Mouse (Mus musculus) heart, postnatal 0 days (tissue): ENCODE measurements around the gene Hadh.

ENCODE experiments used
- CTCF ChIP-seq: IDR thresholded peaks from 2 replicates; pipeline ENCODE4 v1.5.1; 2016; ENCODE audit warnings: antibody characterized with exemption, control low read depth, low read depth
- EP300 ChIP-seq: IDR thresholded peaks from 2 replicates; pipeline ENCODE4 v1.6.1; 2016; ENCODE audit warnings: antibody characterized with exemption, low read depth

DNA sequence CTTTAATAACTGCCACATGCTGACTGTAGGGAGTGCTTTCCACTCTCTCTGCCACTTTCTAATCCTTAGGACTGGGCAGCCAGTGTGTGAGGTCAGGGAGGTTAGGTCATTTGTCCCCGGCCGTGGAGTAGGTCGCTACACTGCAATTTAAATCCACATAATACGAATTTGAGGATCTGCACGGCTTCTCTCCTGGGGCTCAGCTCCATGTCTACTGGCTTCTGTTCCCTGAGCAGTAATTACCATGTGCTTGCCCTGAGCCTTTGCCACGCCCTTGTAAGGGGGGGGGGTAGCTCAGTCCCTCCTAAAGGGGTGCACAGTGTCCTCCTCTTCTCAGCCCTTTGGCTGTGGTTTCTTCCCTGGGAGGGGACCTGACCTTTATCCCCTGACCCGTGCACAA, 69.6 kb downstream of the Hadh start:
- TF ChIP-seq CTCF (no peak), EP300 (no peak)
